Mouse (Mus musculus) ES-E14 (cell line): ENCODE measurements around the gene Ptpdc1. TPM values are rescaled to one million over a fixed set of nuclear protein-coding genes. Genes with fewer than 3 reads are reported as not detected.

Experiments
- DNase-seq: peaks from one replicate; pipeline ENCODE4 v3.0.0-alpha.2; 2013; ENCODE audit warnings: low read depth, low spot score
- H3K27ac ChIP-seq: 2 replicates; pipeline ENCODE4 v1.5.1; 2012; ENCODE audit warnings: low read depth, mild to moderate bottlenecking, low read length, moderate library complexity, mixed read lengths; ENCODE audit not compliant: poor library complexity, insufficient read depth, severe bottlenecking
- H3K36me3 ChIP-seq: 2 replicates; pipeline ENCODE4 v1.6.1; 2012; ENCODE audit warnings: mild to moderate bottlenecking, low read length, moderate library complexity, mixed read lengths; ENCODE audit not compliant: control insufficient read depth, poor library complexity, insufficient read depth, severe bottlenecking
- H3K4me1 ChIP-seq, 2 experiments: fragments of 150-350 bp in 1 of 2; sonication (generic) in 1 of 2; 2 replicates each; pipeline ENCODE4 v1.6.1; 2012; ENCODE audit warnings: low read length in 2 of 2, mild to moderate bottlenecking in 1 of 2, mixed read lengths in 1 of 2; ENCODE audit not compliant: control insufficient read depth in 2 of 2, insufficient read depth in 2 of 2, poor library complexity in 1 of 2
- H3K4me3 ChIP-seq, 2 experiments: fragments of 150-350 bp in 1 of 2; sonication (generic) in 1 of 2; 2 replicates each; pipeline ENCODE4 v1.5.1; 2012; ENCODE audit warnings: low read length in 2 of 2, low read depth in 1 of 2, mild to moderate bottlenecking in 1 of 2, mixed read lengths in 1 of 2; ENCODE audit not compliant: insufficient read depth in 1 of 2, poor library complexity in 1 of 2, severe bottlenecking in 1 of 2
- H3K9ac ChIP-seq: 2 replicates; pipeline ENCODE4 v1.6.1; 2012; ENCODE audit warnings: low read depth, mild to moderate bottlenecking, low read length, mixed read lengths; ENCODE audit not compliant: poor library complexity, insufficient read depth, severe bottlenecking
- H3K9me3 ChIP-seq: fragments of 150-350 bp; sonication (generic); 2 replicates; pipeline ENCODE4 v1.6.1; 2012; ENCODE audit warnings: low read depth, mild to moderate bottlenecking, low read length; ENCODE audit not compliant: control insufficient read depth, insufficient read depth
- CHD2 ChIP-seq: IDR thresholded peaks from 2 replicates; pipeline ENCODE4 v1.6.1; 2014; ENCODE audit warnings: mild to moderate bottlenecking, low read depth, low read length, inconsistent platforms
- HCFC1 ChIP-seq: IDR thresholded peaks from 2 replicates; pipeline ENCODE4 v1.6.1; 2012; ENCODE audit warnings: low read length, inconsistent platforms, borderline replicate concordance; ENCODE audit not compliant: insufficient read depth
- MAFK ChIP-seq: IDR thresholded peaks from 2 replicates; pipeline ENCODE4 v1.6.1; 2014; ENCODE audit warnings: mild to moderate bottlenecking, low read depth, low read length, inconsistent platforms; ENCODE audit not compliant: insufficient read depth
- ZC3H11A ChIP-seq: IDR thresholded peaks from 2 replicates; pipeline ENCODE4 v1.6.1; 2012; ENCODE audit warnings: low read depth, mild to moderate bottlenecking, inconsistent platforms, low read length, borderline replicate concordance
- ZNF384 ChIP-seq: IDR thresholded peaks from 2 replicates; pipeline ENCODE4 v1.6.1; 2012; ENCODE audit warnings: low read depth, low read length, inconsistent platforms
- in situ Hi-C, 2 experiments: fragments of 600-800 bp; cut with MboI; formaldehyde crosslinking; loops; one replicate each; pipeline ENCODE4 v1.15.1; 2025; ENCODE audit warnings: low sequenced_read_pairs in 2 of 2, inconsistent platforms in 1 of 2; ENCODE audit not compliant: unreplicated experiment in 2 of 2
- total RNA-seq: library from RNA; depleted of rRNA; stranded (reverse); fragments of 300-350 nt; gene quantifications from 2 replicates; pipeline ENCODE4 v1.2.3, GENCODE M21; 2012

Gene Ptpdc1
- total RNA-seq, 1 experiment = 5.2 TPM

- H3K36me3 ChIP-seq = no peaks in the 10 kb centered on the region
- H3K9ac ChIP-seq = peak overlapping the region; percentile 100
- DNase-seq = peak; percentile 98
- TF ChIP-seq ZC3H11A (no peak), CHD2 (peak; percentile 81; the same call in 1 of the 2 replicates)
- peaks cover 2 to 3% of the 10 kb centered on the region in 2 experiments; a peak in 1 of 4 replicates for H3K4me1 ChIP-seq
- in situ Hi-C loops = no loop called here
- H3K4me3 ChIP-seq = peak overlapping the region; percentile 93 to 97
- H3K9me3 ChIP-seq = no peaks in the 10 kb centered on the region
- peak overlapping the region; percentile 99 for H3K27ac ChIP-seq
Measured at GRCm38 (mm10) chr13:48545476-48546281, 79.8 kb downstream of the Ptpdc1 start.

GRCm38 (mm10) chr13:48544867-48545266, 80.6 kb downstream of the Ptpdc1 start:
- peak overlapping the region; percentile 48; the same call in 1 of the 2 replicates for H3K9ac ChIP-seq
- H3K27ac ChIP-seq = no peak overlapping the region
- H3K9me3 ChIP-seq = no peaks in the 10 kb centered on the region
- TF ChIP-seq CHD2 (no peak), HCFC1 (no peak), MAFK (no peak)
- H3K4me3 ChIP-seq = peak overlapping the region; percentile 80 to 88
- in situ Hi-C loops = no loop called here
- H3K4me1 ChIP-seq = peaks cover 2 to 3% of the 10 kb centered on the region in 2 experiments; a peak in 1 of 4 replicates
- H3K36me3 ChIP-seq = no peaks in the 10 kb centered on the region
- no peak for DNase-seq

DNA sequence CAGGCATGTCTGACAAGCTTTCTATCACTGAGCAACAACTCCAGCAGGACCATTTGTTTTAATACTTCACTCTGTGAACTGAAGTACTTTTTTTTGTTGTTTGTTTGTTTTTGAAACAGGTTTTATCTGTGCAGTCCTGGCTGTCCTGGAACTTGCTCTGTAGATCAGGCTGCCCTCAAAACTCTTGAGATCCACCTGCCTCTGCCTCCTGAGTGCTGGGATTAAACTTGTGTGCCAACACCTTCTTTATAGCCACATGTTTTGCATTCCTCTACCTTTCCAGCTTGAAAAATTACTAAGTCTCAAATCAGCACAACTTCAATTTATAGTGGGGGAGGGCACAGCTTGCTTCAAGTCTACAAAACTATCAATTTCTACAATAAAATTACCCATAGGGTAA, 81.1 kb downstream of the Ptpdc1 start:
- TF ChIP-seq HCFC1 = no peak
- TF ChIP-seq MAFK = no peak
- no peak for TF ChIP-seq ZNF384
- TF ChIP-seq CHD2 = no peak
- TF ChIP-seq ZC3H11A = no peak
- DNase-seq = no peak
- Histone ChIP-seq H3K36me3 (no peaks in the 10 kb centered on the region), H3K27ac (no peak overlapping the region), H3K9me3 (no peaks in the 10 kb centered on the region), H3K9ac (no peak overlapping the region; the same call in 1 of the 2 replicates), H3K4me1 (peaks cover 2 to 3% of the 10 kb centered on the region in 2 experiments; a peak in 1 of 4 replicates), H3K4me3 (peak overlapping the region; percentile 80 to 88; a peak in 3 of 4 replicates)
- in situ Hi-C loops = no loop called here

- H3K36me3 ChIP-seq = no peaks in the 10 kb centered on the region; the same call in 1 of the 2 replicates
- in situ Hi-C loops = no loop called here
- peaks cover 0 to 2% of the 10 kb centered on the region in 2 experiments; a peak in 1 of 4 replicates for H3K4me1 ChIP-seq
Measured at GRCm38 (mm10) chr13:48540488-48540887, 85.0 kb downstream of the Ptpdc1 start.

DNA sequence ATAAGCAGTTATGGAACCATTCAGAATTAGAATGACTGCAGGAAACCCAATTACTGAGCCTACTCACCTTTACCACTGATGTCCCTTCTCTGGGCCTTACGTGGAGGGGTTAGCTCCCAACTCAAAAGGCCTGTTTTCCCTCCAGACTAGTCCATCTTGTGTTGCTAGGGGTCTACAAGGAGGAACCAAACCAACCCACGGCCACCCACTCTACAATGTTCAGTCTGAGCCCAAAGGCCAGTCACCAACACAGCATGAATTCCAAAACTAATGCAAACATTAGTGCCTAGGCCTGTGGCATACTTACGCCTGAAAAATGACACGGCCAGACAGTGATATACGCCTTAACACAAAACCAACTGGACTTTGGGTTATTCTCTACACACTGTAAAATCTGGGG, 92.0 kb downstream of the Ptpdc1 start:
- Histone ChIP-seq H3K4me3 (no peak overlapping the region), H3K36me3 (no peaks in the 10 kb centered on the region; the same call in 1 of the 2 replicates), H3K9ac (no peak overlapping the region), H3K9me3 (no peaks in the 10 kb centered on the region), H3K4me1 (peaks cover 0 to 2% of the 10 kb centered on the region in 2 experiments; a peak in 1 of 4 replicates), H3K27ac (no peak overlapping the region)
- TF ChIP-seq MAFK = no peak
- no peak for TF ChIP-seq HCFC1
- no peak for TF ChIP-seq ZC3H11A
- no peak for TF ChIP-seq ZNF384
- DNase-seq = no peak
- in situ Hi-C loops = loop anchor here in 1 of 2 experiments (5.0 kb wide), 1 partner anchor 109 kb away; no protein-coding TSS in a partner anchor

More at GRCm38 (mm10) chr13:48540488-48540887, 85.0 kb downstream of the Ptpdc1 start:
- Histone ChIP-seq H3K9ac (no peak overlapping the region), H3K9me3 (no peaks in the 10 kb centered on the region), H3K4me3 (no peak overlapping the region; a peak in 1 of 4 replicates), H3K27ac (no peak overlapping the region)
- DNase-seq = no peak
- TF ChIP-seq ZNF384 = no peak
